Mouse (Mus musculus): ENCODE data around the gene Ndufaf8.

GRCm38 (mm10) chr11:120067834-120068233 lies 30.9 kb upstream of the Ndufaf8 start:
- TF ChIP-seq POLR2A (IDR thresholded peaks at IDR 0.05; ENCODE audit: borderline replicate concordance, insufficient read depth, low read length) (no peak), CTCF (IDR thresholded peaks at IDR 0.05; ENCODE audit: borderline replicate concordance, insufficient read depth, low read depth, low read length) (peak; percentile 31; the same call in 1 of the 2 replicates)
